Mouse (Mus musculus) heart, adult 2 months (tissue): ENCODE measurements around the gene Ppp2ca. TPM values are rescaled to one million over a fixed set of nuclear protein-coding genes. Genes with fewer than 3 reads are reported as not detected.

ENCODE experiments used
- DNase-seq, 2 experiments: peaks; one replicate each; pipeline ENCODE4 v3.0.0; 2021
- H3K27ac ChIP-seq: fragments of 200-600 bp; 2 replicates; pipeline ENCODE4 v1.8.1; 2022
- H3K27me3 ChIP-seq: fragments of 200-500 bp; 2 replicates; pipeline ENCODE4 v1.6.1; 2012; ENCODE audit warnings: mild to moderate bottlenecking, low read length, inconsistent platforms, mixed read lengths; ENCODE audit not compliant: control insufficient read depth, insufficient read depth
- H3K36me3 ChIP-seq: fragments of 200-500 bp; 2 replicates; pipeline ENCODE4 v1.6.1; 2012; ENCODE audit warnings: low read length, inconsistent platforms; ENCODE audit not compliant: control insufficient read depth, insufficient read depth
- H3K4me1 ChIP-seq: fragments of 200-500 bp; 2 replicates; pipeline ENCODE4 v1.6.1; 2011; ENCODE audit warnings: low read length; ENCODE audit not compliant: control insufficient read depth, insufficient read depth
- H3K4me3 ChIP-seq: fragments of 200-600 bp; 2 replicates; pipeline ENCODE4 v1.8.1; 2022
- H3K79me2 ChIP-seq: fragments of 200-500 bp; replicated peaks from 2 replicates; pipeline ENCODE4 v1.6.1; 2012; ENCODE audit warnings: mild to moderate bottlenecking, inconsistent platforms, low read length, moderate library complexity, mixed read lengths; ENCODE audit not compliant: control insufficient read depth, insufficient read depth
- H3K9ac ChIP-seq: fragments of 200-500 bp; 2 replicates; pipeline ENCODE4 v1.6.1; 2012; ENCODE audit warnings: low read depth, mild to moderate bottlenecking, control low read depth, inconsistent platforms, low read length, mixed read lengths
- CTCF ChIP-seq: fragments of 200-600 bp; IDR thresholded peaks from 2 replicates; pipeline ENCODE4 v1.8.1; 2022; ENCODE audit warnings: antibody characterized with exemption, mild to moderate bottlenecking, moderate library complexity
- EP300 ChIP-seq: fragments of 200-500 bp; IDR thresholded peaks from 2 replicates; pipeline ENCODE4 v1.6.1; 2011; ENCODE audit warnings: low read depth, low read length, control low read depth; ENCODE audit not compliant: insufficient read depth
- POLR2A ChIP-seq: fragments of 200-500 bp; IDR thresholded peaks from 2 replicates; pipeline ENCODE4 v1.6.1; 2011; ENCODE audit warnings: mild to moderate bottlenecking, low read depth, low read length, control low read depth; ENCODE audit not compliant: insufficient read depth
- WGBS: fragments of 180-500 bp; shearing (Covaris S2); methylation state at CpG from one replicate; pipeline ENCODE4 v1.1.7; 2018; 5-methylcytosine and 5-hydroxymethylcytosine counted together
- intact Hi-C: fragments of 180-260 bp; cut with DNase I; formaldehyde crosslinking; loops from one replicate; pipeline ENCODE4 v1.15.1; 2025
- polyA plus RNA-seq: library from polyadenylated mRNA; depleted of rRNA; stranded (reverse); fragments of >200 nt; gene quantifications from 2 replicates; pipeline ENCODE4 v1.2.3, GENCODE M21; 2012
- total RNA-seq, 2 experiments: library from RNA; stranded (reverse); gene quantifications; 2 replicates each; pipeline ENCODE4 v1.2.3; 2021

Gene Ppp2ca
- total and polyA plus RNA-seq, 3 experiments = 31.0 to 58.0 (median 52.7) TPM

GRCm38 (mm10) chr11:52062406-52062805 is 36.1 kb upstream of the Ppp2ca start:
- TF ChIP-seq CTCF = no peak
- TF ChIP-seq EP300 = no peak
- TF ChIP-seq POLR2A = no peak
- intact Hi-C loops = no loop called here
- 92% methylated on average over 5 of the region's 5 CpGs for WGBS
- H3K27me3 ChIP-seq = no peaks in the 10 kb centered on the region
- H3K4me1 ChIP-seq = peaks cover 2% of the 10 kb centered on the region; the same call in 1 of the 2 replicates
- H3K79me2 ChIP-seq = no peaks in the 10 kb centered on the region
- H3K4me3 ChIP-seq = no peak overlapping the region
- H3K27ac ChIP-seq = no peak overlapping the region
- no peak overlapping the region for H3K9ac ChIP-seq
- H3K36me3 ChIP-seq = no peaks in the 10 kb centered on the region
- no peak for DNase-seq

- WGBS = 41% methylated on average over 3 of the region's 3 CpGs
- TF ChIP-seq POLR2A = no peak
- peak; percentile 46 for TF ChIP-seq CTCF
- 0 out of 2 replicates have a peak, but pooled peaks have one; percentile 25 for TF ChIP-seq EP300
- intact Hi-C loops = no loop called here
- Histone ChIP-seq H3K79me2 (no peaks in the 10 kb centered on the region), H3K9ac (no peak overlapping the region), H3K4me1 (peaks cover 2% of the 10 kb centered on the region; the same call in 1 of the 2 replicates), H3K4me3 (no peak overlapping the region), H3K36me3 (no peaks in the 10 kb centered on the region), H3K27ac (no peak overlapping the region), H3K27me3 (no peaks in the 10 kb centered on the region)
- DNase-seq = peak in 1 of 2 experiments; percentile 20
Observed at GRCm38 (mm10) chr11:52064398-52064797, 34.1 kb upstream of the Ppp2ca start.

- TF ChIP-seq EP300 (no peak), POLR2A (no peak), CTCF (no peak)
- Histone ChIP-seq H3K27ac (no peak overlapping the region), H3K4me3 (no peak overlapping the region), H3K79me2 (no peaks in the 10 kb centered on the region), H3K27me3 (no peaks in the 10 kb centered on the region), H3K4me1 (peaks cover 2% of the 10 kb centered on the region; the same call in 1 of the 2 replicates), H3K36me3 (no peaks in the 10 kb centered on the region), H3K9ac (no peak overlapping the region)
- intact Hi-C loops = loop anchor here (5.0 kb wide), 1 partner anchor 61 kb away; no protein-coding TSS in a partner anchor
- WGBS = 41% methylated on average over 5 of the region's 5 CpGs
- DNase-seq = no peak
Observed at GRCm38 (mm10) chr11:52065841-52066240, 32.6 kb upstream of the Ppp2ca start.

- Histone ChIP-seq H3K27me3 (no peaks in the 10 kb centered on the region), H3K9ac (no peak overlapping the region), H3K4me3 (no peak overlapping the region), H3K27ac (no peak overlapping the region), H3K36me3 (no peaks in the 10 kb centered on the region), H3K4me1 (peaks cover 2% of the 10 kb centered on the region; the same call in 1 of the 2 replicates), H3K79me2 (no peaks in the 10 kb centered on the region)
- 65% methylated on average over 10 of the region's 10 CpGs for WGBS
- intact Hi-C loops = no loop called here
- TF ChIP-seq CTCF (no peak), POLR2A (0 out of 2 replicates have a peak, but pooled peaks have one; percentile 19)
- DNase-seq = peak in 1 of 2 experiments; percentile 29
Observed at GRCm38 (mm10) chr11:52071768-52072167, 26.7 kb upstream of the Ppp2ca start.

GRCm38 (mm10) chr11:52073528-52074170 is 24.8 kb upstream of the Ppp2ca start:
- TF ChIP-seq POLR2A (no peak), CTCF (no peak), EP300 (no peak)
- no peak overlapping the region for H3K9ac ChIP-seq
- WGBS = 92% methylated on average over 8 of the region's 8 CpGs
- intact Hi-C loops = no loop called here
- no peaks in the 10 kb centered on the region for H3K79me2 ChIP-seq
- H3K27me3 ChIP-seq = no peaks in the 10 kb centered on the region
- no peak overlapping the region for H3K27ac ChIP-seq
- DNase-seq = no peak
- H3K4me1 ChIP-seq = peaks cover 5% of the 10 kb centered on the region
- no peak overlapping the region for H3K4me3 ChIP-seq
- H3K36me3 ChIP-seq = no peaks in the 10 kb centered on the region
